Mouse (Mus musculus) bone marrow, adult 2 months (tissue): ENCODE measurements at regions not wholly inside any gene's neighbourhood (a gene's known extent, or its start where the extent isn't known, plus 50 kb on each side); places are given as distances from the start of the nearest gene placed in this dataset.

Experiments used
- H3K27ac ChIP-seq: fragments of 200-500 bp; 2 replicates; pipeline ENCODE4 v1.5.1; 2012; ENCODE audit warnings: low read depth, mild to moderate bottlenecking, control low read depth, inconsistent platforms, low read length; ENCODE audit not compliant: control insufficient read depth, poor library complexity, insufficient read depth
- H3K4me1 ChIP-seq: fragments of 200-500 bp; 2 replicates; pipeline ENCODE4 v1.6.1; 2011; ENCODE audit warnings: low read length; ENCODE audit not compliant: control insufficient read depth, insufficient read depth
- H3K4me3 ChIP-seq: fragments of 200-500 bp; replicated peaks from 2 replicates; pipeline ENCODE3; 2011; ENCODE audit warnings: mild to moderate bottlenecking, low read depth, low read length, control low read depth; ENCODE audit not compliant: control insufficient read depth
- CTCF ChIP-seq: fragments of 200-500 bp; IDR thresholded peaks from 2 replicates; pipeline ENCODE4 v1.5.1; 2011; ENCODE audit warnings: low read length, control low read depth; ENCODE audit not compliant: control insufficient read depth, insufficient read depth
- POLR2A ChIP-seq: fragments of 200-500 bp; IDR thresholded peaks from 2 replicates; pipeline ENCODE4 v1.6.1; 2011; ENCODE audit warnings: low read depth, mild to moderate bottlenecking, control low read depth, low read length, borderline replicate concordance; ENCODE audit not compliant: control insufficient read depth
- WGBS: fragments of 180-500 bp; shearing (Covaris S2); methylation state at CpG from one replicate; pipeline ENCODE4 v1.1.7; 2018; 5-methylcytosine and 5-hydroxymethylcytosine counted together

DNA sequence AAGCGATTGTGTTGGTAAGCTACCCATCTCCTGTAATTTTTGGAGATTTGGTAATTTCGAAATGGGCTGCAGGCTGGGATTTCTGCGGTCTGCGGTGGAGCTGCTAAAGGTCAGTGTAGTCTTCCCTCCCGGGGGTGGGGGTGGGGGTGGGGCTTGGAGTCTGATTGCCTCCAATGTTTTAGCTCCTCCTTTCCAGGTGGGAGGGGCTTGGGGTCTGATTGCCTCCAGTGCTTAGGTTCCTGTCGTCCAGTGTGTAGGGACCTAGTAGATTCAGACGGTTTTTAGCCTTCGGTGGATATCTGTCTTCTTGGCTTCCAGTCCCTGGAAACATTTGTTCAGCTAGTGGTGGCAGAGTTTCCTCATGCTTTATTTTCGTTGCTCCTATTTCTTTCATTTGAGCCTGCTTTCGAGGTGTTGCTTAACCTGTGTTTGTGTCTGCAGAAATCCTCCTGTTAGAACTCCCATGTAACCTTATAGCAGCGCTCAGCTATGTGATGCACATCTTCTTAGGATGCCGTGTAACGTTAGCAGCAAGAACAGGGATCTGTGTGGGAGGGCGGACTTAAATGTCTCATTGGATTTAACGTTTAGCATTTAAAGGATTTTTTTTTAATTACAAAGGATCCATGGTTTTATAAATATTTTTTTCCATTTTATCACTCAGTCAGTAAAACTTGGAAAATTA, 145.1 kb upstream of the Mkln1 start:
- WGBS: 32% methylated on average over 15 of the region's 15 CpGs
- Histone ChIP-seq H3K4me3 (no peak overlapping the region), H3K4me1 (no peaks in the 10 kb centered on the region), H3K27ac (no peak overlapping the region)
- TF ChIP-seq POLR2A (no peak), CTCF (no peak)

DNA sequence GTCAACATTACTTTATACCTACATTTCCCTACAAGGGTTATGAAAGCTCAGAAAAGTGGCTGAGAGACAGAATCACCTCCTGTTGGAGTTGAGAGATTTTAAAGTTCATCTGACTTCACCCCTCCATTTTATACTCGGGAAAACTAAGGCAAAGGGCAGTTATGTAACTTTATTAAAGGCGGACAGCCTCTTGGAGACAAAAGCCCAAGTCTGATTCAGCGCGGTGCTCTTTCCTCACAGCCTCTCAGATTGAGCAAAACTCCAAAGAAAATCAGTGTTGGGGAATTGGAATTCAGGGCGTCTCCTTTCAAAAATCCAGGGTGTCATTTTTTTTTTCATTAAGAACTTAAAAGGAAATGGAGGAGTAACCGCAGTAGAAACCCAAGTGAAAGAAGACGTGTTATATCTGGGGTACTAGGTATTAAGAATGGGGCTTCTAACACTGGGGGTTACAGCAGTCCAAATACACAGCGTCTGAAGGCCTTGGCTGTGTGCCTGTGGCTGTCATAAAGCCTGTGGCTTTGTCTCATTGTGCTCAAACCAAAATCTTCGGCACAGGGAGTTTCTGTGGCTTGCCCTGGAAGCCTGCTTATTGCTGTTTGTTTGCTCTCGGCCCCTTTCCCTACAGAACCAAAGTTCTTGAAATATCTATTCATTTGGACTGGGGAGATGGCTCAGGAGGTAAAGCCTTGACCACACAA, 137.7 kb upstream of the Mkln1 start:
- 72% methylated on average over 10 of the region's 10 CpGs for WGBS
- H3K27ac ChIP-seq: no peak overlapping the region
- no peak overlapping the region for H3K4me3 ChIP-seq
- H3K4me1 ChIP-seq: no peaks in the 10 kb centered on the region
- TF ChIP-seq POLR2A: no peak
- no peak for TF ChIP-seq CTCF

DNA sequence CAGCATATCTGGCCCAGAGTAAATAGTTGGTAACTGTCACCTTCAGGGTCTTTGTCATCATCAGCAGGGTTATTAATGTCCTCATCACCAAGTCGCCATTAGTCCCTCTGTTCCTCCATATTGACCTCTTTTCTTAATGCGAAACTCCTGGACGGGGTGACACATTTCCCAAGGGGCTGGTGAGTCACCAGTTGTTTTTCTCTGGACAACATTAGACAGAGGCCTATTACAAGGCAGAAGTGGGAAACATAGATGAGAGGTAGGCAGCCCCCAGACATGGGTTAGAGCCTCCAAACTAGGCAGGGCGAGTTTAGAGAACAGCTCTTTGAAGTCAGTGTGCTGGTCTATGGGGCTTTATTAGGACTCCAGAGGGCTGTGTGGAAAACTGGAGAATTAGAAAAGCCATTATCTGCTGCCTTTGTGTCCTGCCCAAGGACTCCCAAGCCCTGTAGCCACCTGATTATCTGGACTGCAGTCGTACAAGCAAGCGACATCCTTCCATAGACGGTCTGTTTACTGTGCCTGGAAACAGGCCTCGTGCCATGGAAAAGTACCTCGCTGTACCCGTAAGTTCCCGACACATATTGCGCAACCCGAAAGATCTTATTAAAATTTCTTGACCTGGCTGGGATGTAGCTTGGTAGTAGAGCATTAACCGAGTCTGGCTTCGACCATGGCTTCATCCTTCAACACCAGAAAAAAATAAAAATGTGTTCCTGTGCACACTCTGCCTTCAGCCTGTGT, 136.6 kb upstream of the Mkln1 start:
- no peak overlapping the region for H3K4me3 ChIP-seq
- TF ChIP-seq POLR2A (no peak), CTCF (no peak)
- WGBS: 84% methylated on average over 15 of the region's 15 CpGs
- no peak overlapping the region for H3K27ac ChIP-seq
- H3K4me1 ChIP-seq: no peaks in the 10 kb centered on the region

DNA sequence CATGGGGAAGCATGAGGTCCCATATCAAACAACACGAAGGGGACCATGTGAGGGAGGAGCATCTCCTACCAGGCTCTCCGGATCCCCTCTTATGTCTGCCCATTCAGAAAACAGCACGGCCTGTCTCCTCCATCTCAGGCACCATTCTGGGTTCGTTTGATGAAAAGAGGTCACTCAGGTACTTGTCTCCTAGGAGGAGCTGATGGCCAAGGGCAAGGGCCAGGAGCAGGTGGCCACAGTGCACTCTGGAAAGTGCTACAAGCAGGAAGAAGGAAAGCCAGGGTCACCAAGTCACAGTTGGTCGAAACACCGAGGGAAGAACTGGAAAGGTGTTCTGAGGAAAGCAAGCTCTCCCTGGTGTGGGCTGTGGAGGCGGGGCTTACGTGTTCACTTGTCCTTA, 135.9 kb upstream of the Mkln1 start:
- TF ChIP-seq POLR2A: no peak
- TF ChIP-seq CTCF: no peak
- Histone ChIP-seq H3K4me1 (no peaks in the 10 kb centered on the region), H3K4me3 (no peak overlapping the region), H3K27ac (no peak overlapping the region)
- 84% methylated on average over 8 of the region's 8 CpGs for WGBS

DNA sequence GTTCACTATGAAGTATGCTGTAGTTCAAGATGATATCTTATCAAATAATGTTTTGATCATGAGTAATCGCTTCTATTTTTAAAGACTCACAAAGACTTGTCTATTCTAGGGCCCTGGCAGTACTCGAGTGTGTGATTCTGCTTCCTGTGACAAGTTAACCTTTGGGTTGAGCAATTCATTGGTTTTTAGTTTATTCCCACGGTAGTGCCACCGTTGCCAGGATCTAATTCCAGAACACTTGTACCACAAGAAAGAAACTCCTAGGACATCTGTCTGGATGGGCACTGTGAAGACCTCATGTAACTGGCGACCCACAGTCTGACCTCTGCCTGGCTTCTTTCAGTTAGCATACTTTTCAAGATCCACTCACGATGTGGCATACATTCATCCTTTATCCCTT, 134.7 kb upstream of the Mkln1 start:
- H3K4me1 ChIP-seq: no peaks in the 10 kb centered on the region
- no peak overlapping the region for H3K4me3 ChIP-seq
- no peak overlapping the region for H3K27ac ChIP-seq
- 66% methylated on average over 6 of the region's 6 CpGs for WGBS
- TF ChIP-seq POLR2A: no peak
- TF ChIP-seq CTCF: no peak

DNA sequence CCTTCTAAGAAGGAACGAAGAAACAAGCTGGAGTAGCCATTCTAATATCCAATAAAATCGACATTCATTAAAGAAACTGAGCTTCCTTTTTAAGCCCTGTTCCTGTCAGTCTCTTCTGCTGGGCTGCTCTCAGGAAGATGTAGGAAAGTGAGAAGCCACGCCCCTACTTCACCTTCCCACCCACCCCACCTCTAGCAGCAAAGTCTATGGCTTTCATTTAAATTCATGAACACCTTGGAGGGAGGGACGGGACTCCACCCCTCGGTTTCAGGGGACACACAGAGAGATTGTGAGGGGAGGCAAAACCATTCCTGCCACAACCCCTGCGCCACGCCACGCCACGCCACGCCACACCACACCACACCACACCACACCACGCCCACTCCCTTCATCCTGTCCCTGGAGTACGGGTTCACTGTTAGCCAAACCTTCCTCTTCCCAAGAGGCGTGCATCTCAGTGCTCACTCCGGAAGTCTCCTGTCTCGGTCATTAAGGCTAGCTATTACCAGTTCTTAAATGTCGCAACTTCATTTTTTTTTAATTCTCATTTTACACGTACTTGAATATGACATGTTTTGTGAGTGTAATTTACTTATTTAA, 132.0 kb upstream of the Mkln1 start:
- no peaks in the 10 kb centered on the region for H3K4me1 ChIP-seq
- TF ChIP-seq CTCF: no peak
- no peak for TF ChIP-seq POLR2A
- H3K4me3 ChIP-seq: no peak overlapping the region
- H3K27ac ChIP-seq: no peak overlapping the region
- WGBS: 74% methylated on average over 17 of the region's 17 CpGs

DNA sequence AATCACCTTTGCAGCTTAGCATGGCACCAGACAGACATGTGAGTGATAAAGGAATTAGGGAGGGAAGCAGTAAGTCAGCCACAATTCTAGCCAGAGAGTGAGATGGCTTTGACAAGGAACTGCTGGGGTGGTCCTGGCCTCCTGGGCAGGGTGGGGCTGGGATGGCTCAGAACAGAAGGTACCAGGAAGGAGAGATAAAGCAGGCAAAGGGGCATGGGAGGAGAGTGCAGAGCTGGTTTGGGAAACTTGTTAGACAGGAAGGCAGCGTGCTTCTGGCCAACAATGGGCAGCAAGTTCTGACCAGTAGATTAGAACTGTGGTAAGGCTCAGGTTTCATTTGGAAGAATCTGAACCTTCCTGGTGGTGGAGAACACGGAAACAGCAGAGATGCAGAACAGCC, 130.5 kb upstream of the Mkln1 start:
- no peaks in the 10 kb centered on the region for H3K4me1 ChIP-seq
- no peak for TF ChIP-seq POLR2A
- no peak for TF ChIP-seq CTCF
- no peak overlapping the region for H3K4me3 ChIP-seq
- H3K27ac ChIP-seq: no peak overlapping the region
- WGBS: 79% methylated on average over 2 of the region's 2 CpGs

DNA sequence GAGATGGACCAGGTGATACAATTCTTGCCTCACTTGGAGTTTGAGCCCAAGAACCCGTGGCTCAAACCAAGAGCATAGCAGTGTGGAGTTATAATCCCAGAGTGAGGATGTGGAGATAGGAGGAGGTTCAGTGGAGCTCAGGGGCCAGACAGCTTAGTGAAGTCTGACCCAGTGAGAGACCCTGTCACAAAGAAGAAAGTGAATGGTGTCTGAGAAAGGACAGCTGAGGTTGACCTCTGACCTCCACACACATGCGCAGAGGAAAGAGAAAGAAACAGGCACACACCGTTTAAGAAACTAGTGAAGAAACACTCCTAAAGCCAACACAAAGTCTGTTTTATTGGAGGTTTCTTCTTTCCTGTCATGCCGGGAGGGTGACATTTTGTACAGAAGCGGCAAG, 124.7 kb upstream of the Mkln1 start:
- WGBS: 77% methylated on average over 5 of the region's 5 CpGs
- Histone ChIP-seq H3K4me1 (no peaks in the 10 kb centered on the region), H3K27ac (no peak overlapping the region), H3K4me3 (no peak overlapping the region)
- TF ChIP-seq POLR2A (no peak), CTCF (no peak)
